Mouse (Mus musculus): ENCODE measurements at regions not wholly inside any gene's neighbourhood (a gene's known extent, or its start where the extent isn't known, plus 50 kb on each side); places are given as distances from the start of the nearest gene placed in this dataset.

- no peak for TF ChIP-seq CTCF (IDR thresholded peaks at IDR 0.05)
- TF ChIP-seq EP300 (IDR thresholded peaks at IDR 0.05), result no peak
Measured at GRCm38 (mm10) chr13:34446327-34446726, 101.3 kb upstream of the Slc22a23 start.

Measured in lung, postnatal 0 days (tissue).